Mouse (Mus musculus) testis, postnatal 10 days (tissue): Measurements from ENCODE around the gene 1110017D15Rik.
A peak's percentile ranks its signal among the peaks of the same experiment; 100 is the strongest.
"Not testable (repeated sequence)": the region's sequence is repeated elsewhere in the genome, so short reads cannot be mapped to it uniquely, and the experiment has no call there.

ENCODE experiments used
- DNase-seq: peaks from one replicate; pipeline ENCODE4 v3.0.0; 2021; ENCODE audit warnings: low spot score

Gene 1110017D15Rik

GRCm38 (mm10) chr4:41479456-41479804 lies 37.7 kb downstream of the 1110017D15Rik start:
- no peak for DNase-seq

- no peak for DNase-seq
Observed at GRCm38 (mm10) chr4:41478751-41479455, 38.2 kb downstream of the 1110017D15Rik start.

- DNase-seq = no peak
Observed at GRCm38 (mm10) chr4:41477648-41478160, 39.4 kb downstream of the 1110017D15Rik start.

- DNase-seq = no peak
Observed at GRCm38 (mm10) chr4:41471384-41471689, 45.8 kb downstream of the 1110017D15Rik start.

- no peak for DNase-seq
Observed at GRCm38 (mm10) chr4:41470684-41471383, 46.3 kb downstream of the 1110017D15Rik start.

- DNase-seq = no peak
Observed at GRCm38 (mm10) chr4:41470051-41470683, 47.0 kb downstream of the 1110017D15Rik start.

GRCm38 (mm10) chr4:41469199-41469598 lies 47.9 kb downstream of the 1110017D15Rik start:
- no peak for DNase-seq

GRCm38 (mm10) chr4:41468396-41469080 lies 48.6 kb downstream of the 1110017D15Rik start:
- DNase-seq = peak; percentile 74

- no peak for DNase-seq
Observed at GRCm38 (mm10) chr4:41465287-41465665, 51.9 kb downstream of the 1110017D15Rik start.

- DNase-seq = peak; percentile 96
Observed at GRCm38 (mm10) chr4:41464345-41465286, 52.5 kb downstream of the 1110017D15Rik start, which contains the start of the genes Kif24 and Nudt2. Kif24 (minus strand) TSS chr4:41464887. Nudt2 (plus strand) TSS chr4:41465151.

GRCm38 (mm10) chr4:41463051-41463738 lies 53.9 kb downstream of the 1110017D15Rik start:
- not testable (repeated sequence) for DNase-seq

- DNase-seq = no peak
Observed at GRCm38 (mm10) chr4:41460690-41461089, 56.4 kb downstream of the 1110017D15Rik start.
